Mouse (Mus musculus) liver, adult 2 months (tissue): ENCODE results near the gene Ganab. TPM values are rescaled to one million over a fixed set of nuclear protein-coding genes. Genes with fewer than 3 reads are reported as not detected.
A peak's percentile ranks its signal among the peaks of the same experiment; 100 is the strongest.

Experiments
- DNase-seq: peaks from one replicate; pipeline ENCODE4 v3.0.0-alpha.2; 2011; ENCODE audit warnings: low read depth, low spot score; ENCODE audit errors: extremely low read depth
- H3K27ac ChIP-seq: fragments of 200-500 bp; replicated peaks from 2 replicates; pipeline ENCODE4 v1.5.1; 2012; ENCODE audit warnings: low read depth, mild to moderate bottlenecking, control low read depth, inconsistent platforms, low read length; ENCODE audit not compliant: insufficient read depth
- H3K27me3 ChIP-seq: fragments of 200-500 bp; 2 replicates; pipeline ENCODE4 v1.6.1; 2012; ENCODE audit warnings: mild to moderate bottlenecking, moderate library complexity, low read length, inconsistent platforms; ENCODE audit not compliant: control insufficient read depth, insufficient read depth
- H3K36me3 ChIP-seq: fragments of 200-500 bp; 2 replicates; pipeline ENCODE4 v1.6.1; 2012; ENCODE audit warnings: low read length, inconsistent platforms; ENCODE audit not compliant: control insufficient read depth, insufficient read depth
- H3K4me1 ChIP-seq: fragments of 200-500 bp; 2 replicates; pipeline ENCODE4 v1.6.1; 2011; ENCODE audit warnings: low read length; ENCODE audit not compliant: control insufficient read depth, insufficient read depth
- H3K4me3 ChIP-seq: fragments of 200-500 bp; 2 replicates; pipeline ENCODE4 v1.5.1; 2011; ENCODE audit warnings: low read depth, mild to moderate bottlenecking, control low read depth, low read length, moderate library complexity; ENCODE audit not compliant: insufficient read depth
- H3K79me2 ChIP-seq: fragments of 200-500 bp; 2 replicates; pipeline ENCODE4 v1.6.1; 2012; ENCODE audit warnings: inconsistent platforms, mild to moderate bottlenecking, low read length, moderate library complexity; ENCODE audit not compliant: control insufficient read depth, insufficient read depth
- H3K9ac ChIP-seq: fragments of 200-500 bp; 2 replicates; pipeline ENCODE4 v1.6.1; 2012; ENCODE audit warnings: low read depth, mild to moderate bottlenecking, control low read depth, inconsistent platforms, low read length
- CTCF ChIP-seq: fragments of 200-500 bp; IDR thresholded peaks from 2 replicates; pipeline ENCODE4 v1.5.1; 2011; ENCODE audit warnings: low read depth, low read length, control low read depth
- POLR2A ChIP-seq: fragments of 200-500 bp; IDR thresholded peaks from 2 replicates; pipeline ENCODE4 v1.6.1; 2011; ENCODE audit warnings: low read length, control low read depth; ENCODE audit not compliant: insufficient read depth; ENCODE audit errors: extremely low read depth
- WGBS: fragments of 180-500 bp; shearing (Covaris S2); methylation state at CpG from one replicate; pipeline ENCODE4 v1.1.7; 2018; 5-methylcytosine and 5-hydroxymethylcytosine counted together
- polyA plus RNA-seq: library from polyadenylated mRNA; depleted of rRNA; stranded (reverse); fragments of >200 nt; gene quantifications from 2 replicates; pipeline ENCODE4 v1.2.3, GENCODE M21; 2012
- total RNA-seq: library from RNA; depleted of rRNA; stranded (reverse); fragments of >200 nt; gene quantifications from 2 replicates; pipeline ENCODE4 v1.2.3, GENCODE M21; 2014

The Ganab gene
- total and polyA plus RNA-seq, 2 experiments, result 111 to 140 TPM

DNA sequence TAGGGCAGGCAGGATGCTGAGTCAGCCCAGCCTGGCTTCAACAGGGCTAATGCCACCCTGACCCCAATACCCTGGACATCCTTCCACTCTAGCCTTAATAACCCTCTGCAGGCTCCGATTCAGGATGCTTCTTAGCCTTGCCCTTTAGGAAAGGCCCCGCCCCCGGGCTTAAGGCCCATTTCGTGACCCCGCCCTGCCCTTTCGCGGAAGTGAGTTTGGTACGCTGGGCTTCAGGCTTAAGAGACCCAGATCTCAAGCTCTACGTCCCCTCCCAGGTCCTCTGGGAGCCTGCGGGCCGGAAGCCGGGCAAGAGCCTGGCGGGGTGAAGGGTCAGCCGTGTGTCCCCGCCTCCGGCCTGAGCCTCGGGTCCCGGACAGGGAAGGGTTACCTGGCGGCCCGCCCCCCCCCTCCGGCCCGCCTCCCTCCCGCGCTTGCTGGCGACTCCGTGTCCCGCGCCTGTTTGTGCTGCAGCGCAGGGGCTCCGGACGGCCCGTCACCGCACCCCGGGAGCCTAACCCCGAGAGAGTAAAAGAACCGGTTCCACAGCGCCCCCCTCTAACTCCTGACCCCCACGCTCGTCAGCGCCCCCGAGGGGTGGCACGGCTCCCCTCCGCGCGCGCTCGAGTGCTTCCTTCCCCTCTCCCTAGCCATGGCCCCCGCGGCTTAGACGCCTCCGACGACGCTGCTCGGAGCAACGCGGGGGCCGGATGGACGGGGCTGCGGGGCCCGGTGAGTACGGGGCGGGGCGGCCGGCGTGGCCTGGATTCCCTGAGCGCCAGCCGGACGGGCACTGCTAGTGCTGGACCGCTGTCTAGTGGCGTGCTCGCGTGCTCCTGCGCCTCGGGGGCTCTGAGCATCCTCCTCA is 31.6 kb downstream of the Ganab start, which contains the start of the genes Rom1 and Eml3:
Gene Rom1 (minus strand): TSS at position 133 of the 865 bp plus-strand sequence.
Gene Eml3 (plus strand): TSS at position 329 of the 865 bp plus-strand sequence.
- Histone ChIP-seq H3K9ac (peak within 1 kb of the TSS; percentile 96), H3K27ac (peak within 1 kb of the TSS; percentile 80), H3K36me3 (peaks cover 9% of the 10 kb centered on the region; the same call in 1 of the 2 replicates), H3K4me3 (peak within 1 kb of the TSS; percentile 82), H3K79me2 (no peaks in the 10 kb centered on the region), H3K27me3 (no peaks in the 10 kb centered on the region), H3K4me1 (peaks cover 9% of the 10 kb centered on the region)
- DNase-seq, result peak; percentile 84
- under 1% methylated on average over 65 of the region's 74 CpGs for WGBS
- TF ChIP-seq POLR2A (peak; percentile 34; the same call in 1 of the 2 replicates), CTCF (0 out of 2 replicates have a peak, but pooled peaks have one; percentile 13)

- TF ChIP-seq POLR2A (no peak), CTCF (no peak)
- peak overlapping the region; percentile 80 for H3K27ac ChIP-seq
- peak overlapping the region; percentile 96 for H3K9ac ChIP-seq
- no peaks in the 10 kb centered on the region for H3K27me3 ChIP-seq
- 1% methylated on average over 11 of the region's 11 CpGs for WGBS
- H3K4me3 ChIP-seq, result peak overlapping the region; percentile 82
- H3K4me1 ChIP-seq, result peaks cover 9% of the 10 kb centered on the region
- no peak for DNase-seq
- no peaks in the 10 kb centered on the region for H3K79me2 ChIP-seq
- peaks cover 10% of the 10 kb centered on the region; the same call in 1 of the 2 replicates for H3K36me3 ChIP-seq
These were observed 32.2 kb downstream of the Ganab start for GRCm38 (mm10) chr19:8930117-8930516.

DNA sequence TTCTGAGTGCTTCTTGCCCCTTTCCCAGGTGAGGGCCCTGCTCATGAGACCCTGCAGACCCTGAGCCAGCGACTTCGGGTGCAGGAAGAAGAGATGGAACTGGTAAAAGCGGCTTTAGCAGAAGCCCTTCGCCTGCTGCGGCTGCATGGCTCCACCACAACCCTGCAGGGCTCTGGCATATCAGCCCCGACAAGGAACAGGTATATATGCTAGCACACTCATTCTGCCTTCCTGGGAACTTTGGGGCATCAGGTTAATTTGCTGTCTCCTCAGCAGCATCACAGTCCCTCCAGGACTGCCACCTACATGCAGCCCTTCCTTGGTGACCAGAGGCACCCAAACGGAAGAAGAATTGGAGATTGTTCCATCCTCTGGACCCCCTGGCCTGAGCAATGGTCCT is 32.9 kb downstream of the Ganab start:
- no peak overlapping the region for H3K9ac ChIP-seq
- H3K4me3 ChIP-seq, result no peak overlapping the region
- no peak for TF ChIP-seq CTCF
- TF ChIP-seq POLR2A, result no peak
- H3K27me3 ChIP-seq, result no peaks in the 10 kb centered on the region
- no peak for DNase-seq
- 84% methylated on average over 7 of the region's 7 CpGs for WGBS
- no peak overlapping the region for H3K27ac ChIP-seq
- peaks cover 13% of the 10 kb centered on the region; the same call in 1 of the 2 replicates for H3K36me3 ChIP-seq
- H3K79me2 ChIP-seq, result no peaks in the 10 kb centered on the region
- H3K4me1 ChIP-seq, result peaks cover 9% of the 10 kb centered on the region

DNA sequence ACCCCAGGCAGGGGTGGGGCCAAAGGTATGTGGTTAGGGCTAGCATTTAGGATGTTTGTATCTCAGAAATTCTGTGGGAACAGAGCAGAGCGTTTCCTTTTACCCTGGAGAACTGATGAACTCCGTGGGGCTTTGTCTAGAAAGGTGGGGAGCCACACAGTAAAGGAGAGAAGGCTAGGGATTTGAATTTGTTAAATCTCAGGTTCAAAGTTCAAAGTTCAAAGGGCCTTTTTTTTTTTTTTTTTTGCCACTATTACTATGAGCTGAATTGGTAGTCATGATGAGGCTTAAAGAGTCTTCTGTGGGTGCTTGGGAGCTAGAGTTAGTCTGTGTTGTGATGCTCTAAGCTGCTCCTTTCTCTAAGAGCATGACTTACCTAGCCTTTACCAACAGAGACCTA is 38.9 kb downstream of the Ganab start:
- peak; percentile 57 for DNase-seq
- Histone ChIP-seq H3K27me3 (no peaks in the 10 kb centered on the region), H3K36me3 (peaks cover 14% of the 10 kb centered on the region; the same call in 1 of the 2 replicates), H3K27ac (no peak overlapping the region), H3K9ac (no peak overlapping the region), H3K4me1 (peaks cover 5% of the 10 kb centered on the region; the same call in 1 of the 2 replicates), H3K79me2 (no peaks in the 10 kb centered on the region), H3K4me3 (no peak overlapping the region)
- WGBS, result 63% methylated on average over 2 of the region's 2 CpGs
- TF ChIP-seq POLR2A (no peak), CTCF (no peak)

DNA sequence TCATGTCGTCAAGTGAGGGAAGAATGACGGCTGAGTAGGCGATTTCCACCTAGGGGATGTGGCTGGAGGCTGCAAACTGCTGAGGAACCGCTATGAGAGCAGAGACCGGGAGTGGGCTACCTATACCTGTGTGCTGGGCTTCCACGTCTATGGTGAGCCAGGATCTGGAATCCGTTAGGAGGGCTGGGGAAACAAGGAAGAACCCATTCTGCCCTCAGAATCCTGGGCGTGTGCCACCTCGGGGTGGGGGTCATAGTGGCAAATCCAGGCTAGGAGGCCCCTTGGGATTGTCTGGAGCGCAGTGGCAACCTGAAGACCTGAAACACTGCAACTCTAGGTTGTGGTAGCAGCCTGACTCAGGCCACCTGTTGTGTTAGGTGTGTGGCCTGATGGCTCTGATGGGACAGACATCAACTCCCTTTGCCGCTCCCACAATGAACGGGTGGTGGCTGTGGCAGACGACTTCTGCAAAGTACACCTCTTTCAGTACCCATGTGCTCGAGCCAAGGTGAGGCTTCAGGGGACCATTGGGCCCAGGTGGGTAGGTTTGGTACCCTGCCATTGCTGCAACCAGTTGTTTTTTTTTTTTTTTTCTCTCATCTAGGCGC is 42.8 kb downstream of the Ganab start:
- 92% methylated on average over 15 of the region's 15 CpGs for WGBS
- TF ChIP-seq POLR2A (no peak), CTCF (no peak)
- Histone ChIP-seq H3K27me3 (no peaks in the 10 kb centered on the region), H3K9ac (no peak overlapping the region), H3K36me3 (peaks cover 8% of the 10 kb centered on the region), H3K79me2 (peaks cover 4% of the 10 kb centered on the region; the same call in 1 of the 2 replicates), H3K27ac (no peak overlapping the region), H3K4me1 (peaks cover 17% of the 10 kb centered on the region), H3K4me3 (no peak overlapping the region)
- DNase-seq, result no peak
